Mouse (Mus musculus) brain, embryonic 14.5 days (tissue): ENCODE data around the gene Sgsm1.

Experiments
- CTCF ChIP-seq: fragments of 200-500 bp; IDR thresholded peaks from 2 replicates; pipeline ENCODE4 v1.5.1; 2012; ENCODE audit warnings: inconsistent platforms, mild to moderate bottlenecking, moderate library complexity, borderline replicate concordance; ENCODE audit not compliant: insufficient read depth, insufficient read length; ENCODE audit errors: extremely low read depth
- POLR2A ChIP-seq: fragments of 200-500 bp; IDR thresholded peaks from 2 replicates; pipeline ENCODE4 v1.6.1; 2012; ENCODE audit warnings: mild to moderate bottlenecking, inconsistent platforms, borderline replicate concordance; ENCODE audit not compliant: poor library complexity, insufficient read depth, insufficient read length, severe bottlenecking; ENCODE audit errors: extremely low read depth

- TF ChIP-seq POLR2A: no peak
- TF ChIP-seq CTCF: no peak
These were observed 17.8 kb downstream of the Sgsm1 start for GRCm38 (mm10) chr5:113292832-113293231.
